Mouse (Mus musculus) forebrain, embryonic 12.5 days (tissue): Measurements from ENCODE around the gene 2610507B11Rik. TPM values are rescaled to one million over a fixed set of nuclear protein-coding genes. Genes with fewer than 3 reads are reported as not detected.

Experiments used
- ATAC-seq: fragments of 200-750 bp; cut with Nextera tagmentation; 2 replicates; pipeline ENCODE4 v1.8.0; 2017; ENCODE audit warnings: moderate TSS enrichment; ENCODE audit not compliant: low FRiP score
- H3K27ac ChIP-seq: fragments of 300-500 bp; sonication (generic); 2 replicates; pipeline ENCODE4 v1.5.1; 2016; ENCODE audit warnings: mild to moderate bottlenecking
- H3K27me3 ChIP-seq: fragments of 300-500 bp; sonication (generic); 2 replicates; pipeline ENCODE4 v1.6.1; 2016; ENCODE audit warnings: mild to moderate bottlenecking
- H3K36me3 ChIP-seq: fragments of 300-500 bp; sonication (generic); replicated peaks from 2 replicates; pipeline ENCODE4 v1.6.1; 2016; ENCODE audit warnings: mild to moderate bottlenecking
- H3K4me1 ChIP-seq: fragments of 300-500 bp; sonication (generic); 2 replicates; pipeline ENCODE4 v1.6.1; 2016
- H3K4me2 ChIP-seq: fragments of 300-500 bp; sonication (generic); 2 replicates; pipeline ENCODE4 v1.6.1; 2016; ENCODE audit warnings: mild to moderate bottlenecking, moderate library complexity
- H3K4me3 ChIP-seq: fragments of 300-500 bp; sonication (generic); replicated peaks from 2 replicates; pipeline ENCODE4 v1.5.1; 2016; ENCODE audit warnings: mild to moderate bottlenecking
- H3K9ac ChIP-seq: fragments of 300-500 bp; sonication (generic); 2 replicates; pipeline ENCODE4 v1.6.1; 2016; ENCODE audit warnings: mild to moderate bottlenecking
- H3K9me3 ChIP-seq: fragments of 300-500 bp; sonication (generic); 2 replicates; pipeline ENCODE4 v1.6.1; 2016
- WGBS: fragments of 180-500 bp; shearing (Covaris S2); methylation state at CpG from one replicate; pipeline ENCODE4 v1.1.7; 2016; 5-methylcytosine and 5-hydroxymethylcytosine counted together
- polyA plus RNA-seq: library from polyadenylated mRNA; unstranded; fragments of >200 nt; fragmentation: Nextera tagmentation; extraction: Ambion mirVana; gene quantifications from 2 replicates; pipeline ENCODE4 v1.2.1, GENCODE M21; 2016

Gene 2610507B11Rik
- polyA plus RNA-seq = 79.8 and 93.9 TPM in 2 replicates

DNA sequence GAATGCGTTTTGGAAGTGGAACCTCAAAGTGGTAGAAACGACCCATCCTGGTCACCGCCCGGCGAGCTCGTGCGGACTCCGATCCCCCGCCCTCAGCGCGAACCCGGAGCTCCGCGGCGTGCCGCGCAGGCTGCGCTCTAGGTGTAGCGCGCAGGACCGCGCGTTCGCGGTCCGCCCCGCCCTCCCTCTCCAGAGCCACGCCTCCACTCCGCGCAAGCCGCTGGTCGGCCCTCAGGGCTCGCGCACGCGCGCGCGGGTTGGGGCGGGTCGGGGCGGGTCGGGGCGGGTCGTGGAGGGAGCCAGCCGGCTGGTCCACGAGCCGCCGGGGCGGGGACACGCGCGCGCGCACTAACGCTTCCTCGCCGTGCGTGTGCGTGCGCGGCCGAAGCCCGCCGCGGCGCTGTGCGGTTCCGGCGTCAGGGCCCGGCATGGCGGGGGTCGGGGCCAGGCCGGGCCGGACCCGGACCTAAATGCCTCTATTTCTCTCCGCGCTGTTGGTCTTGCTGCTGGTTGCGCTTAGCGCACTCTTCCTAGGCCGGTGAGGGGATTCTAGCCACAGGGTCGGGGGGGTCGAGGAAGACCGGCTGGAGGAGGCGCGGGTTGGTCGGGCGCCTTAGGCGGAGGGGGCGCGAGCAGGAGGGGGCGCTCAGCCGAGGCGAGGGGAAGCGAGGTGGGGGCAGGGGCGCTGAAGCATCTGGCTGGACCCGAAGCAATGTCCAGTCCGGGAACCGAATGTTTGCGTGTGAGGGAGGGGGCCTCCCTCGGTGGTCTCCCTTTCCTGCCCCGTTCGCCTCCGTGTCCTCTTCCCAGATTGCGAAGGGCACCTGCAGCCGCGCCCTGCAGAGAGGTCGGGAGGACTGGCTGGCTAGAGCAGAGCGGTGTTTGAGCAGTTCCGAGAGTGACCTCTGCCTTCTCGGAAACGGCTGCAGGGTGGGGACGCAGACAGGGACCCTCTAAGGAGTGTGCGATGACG is at the start of gene 2610507B11Rik:
2610507B11Rik (plus strand) TSS at position 373 of the 973 bp plus-strand sequence.
- H3K9me3 ChIP-seq = no peaks in the 10 kb centered on the region
- ATAC-seq = peak; percentile 95
- H3K27me3 ChIP-seq = peaks cover 14% of the 10 kb centered on the region; the same call in 1 of the 2 replicates
- peak within 1 kb of the TSS; percentile 91 for H3K9ac ChIP-seq
- peak within 1 kb of the TSS; percentile 90 for H3K4me3 ChIP-seq
- peak within 1 kb of the TSS; percentile 86 for H3K27ac ChIP-seq
- peak within 1 kb of the TSS; percentile 81 for H3K4me2 ChIP-seq
- whole genome bisulfite sequencing = under 1% methylated on average over 109 of the region's 115 CpGs
- H3K36me3 ChIP-seq = peaks cover 32% of the 10 kb centered on the region
- H3K4me1 ChIP-seq = peaks cover 11% of the 10 kb centered on the region

DNA sequence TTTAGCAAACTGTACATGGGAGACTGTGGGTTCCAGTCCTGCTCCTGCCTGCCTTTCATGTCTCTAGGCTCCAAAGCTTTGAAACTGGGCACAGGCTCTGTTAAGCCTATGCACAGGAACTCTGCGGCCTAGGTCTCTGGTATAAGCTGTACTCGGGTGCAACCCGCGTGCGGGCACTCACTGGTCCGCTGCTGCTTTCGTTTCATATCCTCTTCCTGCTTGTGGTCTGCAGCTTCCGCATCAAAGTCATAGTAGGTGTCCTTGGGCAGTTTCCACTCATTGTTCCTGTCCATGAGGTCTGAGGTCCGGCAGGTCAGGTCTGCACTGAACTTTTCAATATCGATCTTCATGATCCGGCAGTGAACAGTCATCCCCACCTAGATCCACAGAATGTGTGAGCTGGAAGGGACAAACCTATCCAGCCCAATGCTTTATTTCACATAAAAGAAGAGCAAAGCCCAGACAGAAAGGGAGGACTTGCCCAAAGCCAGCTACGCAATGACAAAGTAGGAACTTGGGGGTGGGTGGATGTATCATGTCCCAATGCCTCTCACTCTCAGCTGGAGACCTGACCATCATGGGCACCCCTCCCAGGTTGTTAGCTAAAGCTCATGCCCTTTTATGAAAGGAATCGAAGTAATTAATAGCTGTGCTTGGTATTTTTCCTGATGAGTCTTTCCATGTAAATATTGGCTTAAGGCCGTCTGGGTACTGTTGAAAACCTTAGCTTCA is 48.3 kb upstream of the 2610507B11Rik start:
- Histone ChIP-seq H3K36me3 (peaks cover 97% of the 10 kb centered on the region), H3K27me3 (no peaks in the 10 kb centered on the region), H3K4me2 (no peak overlapping the region), H3K9ac (no peak overlapping the region), H3K27ac (no peak overlapping the region), H3K4me3 (no peak overlapping the region), H3K9me3 (no peaks in the 10 kb centered on the region), H3K4me1 (no peaks in the 10 kb centered on the region)
- ATAC-seq = no peak
- 96% methylated on average over 14 of the region's 14 CpGs for WGBS

DNA sequence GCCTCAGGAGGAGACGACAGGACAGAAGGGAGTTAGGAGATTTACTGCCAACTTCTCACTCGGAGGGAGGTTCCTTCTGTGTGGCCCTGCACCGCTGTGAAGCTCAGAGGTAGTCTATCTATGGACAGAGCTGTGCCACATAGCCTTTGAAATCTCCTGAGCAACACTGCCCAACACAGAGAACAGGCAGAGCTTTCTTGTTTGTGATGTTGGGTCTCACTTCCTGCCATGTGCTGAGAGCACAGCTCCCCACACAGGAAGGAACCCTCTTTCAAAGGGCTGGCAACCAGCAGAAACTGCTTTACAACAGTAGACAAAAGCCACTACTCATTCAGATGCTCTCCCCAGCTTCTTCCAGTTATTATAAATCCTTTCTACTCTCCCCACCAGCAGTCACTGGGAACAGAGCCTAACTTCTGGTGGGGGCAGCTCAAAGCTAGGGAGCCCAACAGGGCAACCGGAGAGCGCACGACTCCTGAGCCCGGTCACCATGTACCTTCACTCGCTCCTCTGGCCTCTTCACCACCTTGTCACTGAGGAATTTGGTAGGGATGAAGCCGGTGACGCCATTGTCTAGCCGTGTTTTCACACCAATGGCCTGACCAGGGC is 45.7 kb upstream of the 2610507B11Rik start:
- WGBS = 91% methylated on average over 11 of the region's 11 CpGs
- Histone ChIP-seq H3K9ac (no peak overlapping the region), H3K27ac (no peak overlapping the region), H3K27me3 (no peaks in the 10 kb centered on the region), H3K9me3 (no peaks in the 10 kb centered on the region), H3K36me3 (peaks cover 96% of the 10 kb centered on the region), H3K4me2 (no peak overlapping the region), H3K4me3 (no peak overlapping the region), H3K4me1 (no peaks in the 10 kb centered on the region)
- no peak for ATAC-seq

DNA sequence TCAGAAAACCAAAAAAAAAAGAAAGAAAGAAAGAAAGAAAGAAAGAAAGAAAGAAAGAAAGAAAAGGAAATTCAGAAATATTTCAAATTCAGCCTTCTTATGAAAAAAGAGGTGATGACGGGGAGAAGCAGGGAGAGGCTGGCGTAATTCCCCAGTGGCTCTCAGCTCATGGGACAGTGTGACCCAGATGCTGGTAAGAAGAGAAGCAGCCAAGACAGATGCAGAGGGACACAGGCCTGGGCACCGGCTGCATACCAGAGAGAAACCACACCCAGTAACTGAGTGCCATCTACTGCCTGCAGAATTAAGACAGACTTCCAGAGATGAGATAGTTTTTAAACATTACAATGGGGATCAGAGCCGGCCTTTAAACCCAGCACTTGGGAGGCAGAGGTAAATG is 38.0 kb upstream of the 2610507B11Rik start:
- Histone ChIP-seq H3K27me3 (no peaks in the 10 kb centered on the region), H3K36me3 (peaks cover 97% of the 10 kb centered on the region), H3K4me3 (no peak overlapping the region), H3K9ac (no peak overlapping the region), H3K27ac (no peak overlapping the region), H3K9me3 (no peaks in the 10 kb centered on the region), H3K4me2 (no peak overlapping the region), H3K4me1 (no peaks in the 10 kb centered on the region)
- ATAC-seq = no peak
- 96% methylated on average over 4 of the region's 4 CpGs for WGBS

DNA sequence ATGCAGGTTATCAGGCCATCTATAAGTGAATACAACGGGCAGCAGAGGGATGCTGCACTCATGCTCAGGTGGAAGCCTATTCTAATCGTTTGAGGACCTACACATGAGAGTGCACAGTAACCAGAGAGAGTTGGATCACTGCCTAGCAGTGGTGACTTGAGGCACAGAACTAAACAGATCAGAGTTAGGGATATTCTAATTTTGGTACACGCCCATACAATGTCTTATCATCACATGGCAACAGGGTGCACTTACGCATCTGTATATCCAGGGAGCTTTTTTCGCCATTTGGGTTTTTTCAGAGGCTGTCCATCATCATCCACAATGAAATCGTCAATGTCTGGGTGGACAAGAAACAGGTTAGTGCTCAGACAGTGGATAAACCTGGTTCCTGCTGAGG is 30.0 kb upstream of the 2610507B11Rik start:
- no peak overlapping the region for H3K4me3 ChIP-seq
- H3K9ac ChIP-seq = no peak overlapping the region
- ATAC-seq = no peak
- WGBS = 93% methylated on average over 6 of the region's 6 CpGs
- no peaks in the 10 kb centered on the region for H3K27me3 ChIP-seq
- peaks cover 85% of the 10 kb centered on the region for H3K36me3 ChIP-seq
- no peaks in the 10 kb centered on the region for H3K4me1 ChIP-seq
- H3K9me3 ChIP-seq = no peaks in the 10 kb centered on the region
- no peak overlapping the region for H3K4me2 ChIP-seq
- H3K27ac ChIP-seq = no peak overlapping the region

DNA sequence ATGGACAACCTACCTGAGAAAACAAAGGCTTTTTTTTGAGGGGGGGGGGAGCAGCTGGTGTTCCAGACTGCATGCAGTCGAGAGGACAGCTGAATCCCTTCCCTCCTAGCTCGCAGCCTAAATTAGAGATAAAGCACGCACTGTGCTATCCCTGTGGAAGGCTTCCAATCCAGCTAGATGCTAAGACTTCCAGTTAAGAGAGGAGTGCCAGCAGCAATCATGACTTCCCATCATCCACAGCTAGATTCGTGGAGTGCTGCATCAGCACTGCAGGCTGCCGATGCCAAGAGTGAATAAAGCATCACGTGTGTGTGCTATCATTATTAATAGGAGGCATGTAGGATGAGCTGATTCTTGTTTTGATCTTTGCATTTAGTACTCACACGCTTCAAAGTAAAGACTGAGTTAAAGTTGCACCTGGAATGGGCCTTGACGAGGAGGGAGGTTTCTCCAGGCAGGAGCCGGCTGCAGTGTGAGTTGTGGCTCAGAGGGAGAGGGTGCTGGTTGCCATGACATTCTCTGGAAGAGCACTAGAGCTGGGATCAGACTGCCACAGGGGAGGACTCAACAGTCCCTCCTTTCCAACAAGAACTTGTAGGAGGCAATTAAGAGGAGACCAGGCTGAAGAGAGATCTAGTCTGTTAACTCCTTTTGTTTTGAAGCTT is 21.2 kb upstream of the 2610507B11Rik start:
- no peak overlapping the region for H3K9ac ChIP-seq
- peaks cover 34% of the 10 kb centered on the region for H3K36me3 ChIP-seq
- 94% methylated on average over 9 of the region's 9 CpGs for whole genome bisulfite sequencing

DNA sequence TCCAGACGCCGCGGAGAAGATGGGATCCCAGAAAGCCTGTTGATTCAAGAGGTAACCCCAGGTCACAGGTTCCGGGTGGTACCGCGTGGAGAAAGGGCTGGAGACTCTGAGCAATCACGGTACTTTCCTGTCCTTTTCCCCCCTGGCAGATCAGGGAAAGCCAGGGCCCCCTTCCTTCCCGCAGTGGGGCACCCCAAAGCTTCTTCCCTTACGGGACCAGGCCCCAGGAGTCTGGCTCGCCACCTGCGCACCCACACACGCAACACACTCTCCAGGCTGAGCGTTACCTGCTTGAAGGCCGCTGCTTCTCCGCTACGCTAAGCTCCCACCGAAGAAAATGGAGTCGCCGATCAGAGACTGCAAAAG is 16.3 kb upstream of the 2610507B11Rik start:
- H3K4me3 ChIP-seq = peak overlapping the region; percentile 91
- H3K9ac ChIP-seq = peak overlapping the region; percentile 89
- H3K36me3 ChIP-seq = peaks cover 11% of the 10 kb centered on the region
- H3K4me2 ChIP-seq = peak overlapping the region; percentile 86
- H3K4me1 ChIP-seq = peaks cover 41% of the 10 kb centered on the region
- under 1% methylated on average over 19 of the region's 19 CpGs for WGBS
- no peaks in the 10 kb centered on the region for H3K9me3 ChIP-seq
- peak; percentile 62 for ATAC-seq
- H3K27ac ChIP-seq = peak overlapping the region; percentile 84
- no peaks in the 10 kb centered on the region for H3K27me3 ChIP-seq

More for the DNA sequence above, 21.2 kb upstream of the 2610507B11Rik start:
- H3K27me3 ChIP-seq = no peaks in the 10 kb centered on the region
- no peak overlapping the region for H3K27ac ChIP-seq
- H3K4me3 ChIP-seq = no peak overlapping the region
- ATAC-seq = no peak
- peaks cover 21% of the 10 kb centered on the region for H3K4me1 ChIP-seq
- no peaks in the 10 kb centered on the region for H3K9me3 ChIP-seq
- no peak overlapping the region for H3K4me2 ChIP-seq

DNA sequence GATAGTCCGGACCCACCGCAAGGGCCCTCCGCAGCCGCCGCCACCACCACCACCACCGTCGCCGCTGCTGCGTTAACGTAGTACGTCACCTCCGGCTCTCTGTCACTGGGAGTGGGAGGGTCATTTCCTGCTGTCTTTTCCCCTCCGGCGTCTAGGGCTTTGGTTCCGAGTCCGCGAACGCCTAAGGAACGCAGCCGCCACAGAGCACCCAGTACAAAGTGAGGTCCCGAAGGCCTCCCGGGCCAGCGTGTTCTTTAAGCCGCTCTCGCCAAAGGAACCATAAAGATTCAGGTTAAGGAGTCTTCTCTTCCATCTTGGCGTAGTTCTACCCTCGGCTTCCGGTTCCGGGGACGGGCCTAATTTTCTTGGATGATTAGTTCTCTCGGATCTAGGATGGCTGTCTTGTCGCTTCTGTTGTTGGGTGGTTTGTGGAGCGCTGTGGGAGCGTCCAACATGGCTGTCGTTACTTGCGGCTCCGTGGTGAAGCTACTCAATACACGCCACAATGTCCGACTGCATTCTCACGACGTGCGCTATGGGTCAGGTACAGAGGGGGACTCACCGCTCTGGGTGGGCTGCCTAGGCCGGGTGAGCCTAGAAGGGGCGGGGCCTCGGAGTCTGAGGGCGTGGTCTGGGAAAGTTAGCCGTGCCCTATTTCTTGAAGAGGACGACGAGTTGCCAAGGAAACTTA is 15.8 kb upstream of the 2610507B11Rik start, which contains the start of the genes Sdf2 and Supt6:
Sdf2 (plus strand) TSS at position 120 of the 691 bp plus-strand sequence.
Supt6 (minus strand) TSS at position 361 of the 691 bp plus-strand sequence.
- Histone ChIP-seq H3K9me3 (no peaks in the 10 kb centered on the region), H3K4me1 (peaks cover 41% of the 10 kb centered on the region), H3K9ac (peak within 1 kb of the TSS; percentile 89), H3K4me2 (peak within 1 kb of the TSS; percentile 86), H3K4me3 (peak within 1 kb of the TSS; percentile 91), H3K27me3 (no peaks in the 10 kb centered on the region), H3K36me3 (peaks cover 10% of the 10 kb centered on the region), H3K27ac (peak within 1 kb of the TSS; percentile 84)
- WGBS = 0% methylated on average over 50 of the region's 50 CpGs
- peak; percentile 96 for ATAC-seq

DNA sequence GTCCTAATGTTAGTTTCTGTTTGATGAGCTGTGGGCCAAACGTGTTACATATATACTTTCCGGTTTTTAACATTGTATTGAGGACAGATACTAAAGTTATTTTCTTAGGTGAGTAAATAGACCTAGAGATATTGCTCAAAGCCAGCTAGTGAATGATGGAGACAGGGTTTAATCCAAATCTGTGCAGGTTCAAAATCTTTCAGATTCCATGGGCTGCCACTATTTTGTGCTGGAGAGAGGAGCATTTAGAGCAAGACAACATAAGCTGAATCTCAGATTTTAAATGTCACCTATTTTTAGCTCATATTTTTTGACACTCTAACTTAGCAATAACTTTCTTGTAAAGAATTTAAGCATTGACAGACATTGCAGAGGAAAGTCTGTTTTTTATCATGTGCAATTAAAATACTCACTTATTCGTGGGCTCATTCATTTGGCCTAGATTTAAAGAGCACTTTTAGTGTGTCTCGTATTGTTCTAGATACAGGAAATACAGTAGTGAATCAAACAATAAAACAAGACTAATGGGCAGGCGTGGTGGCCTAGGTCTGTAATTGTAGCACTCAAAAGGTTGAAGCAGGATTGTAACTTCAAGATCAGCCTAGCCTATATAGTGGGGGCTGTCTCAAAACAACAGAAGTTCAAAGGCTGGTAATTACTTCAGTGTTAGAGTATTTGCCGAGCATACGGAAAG is 15.1 kb upstream of the 2610507B11Rik start:
- H3K4me2 ChIP-seq = peak overlapping the region; percentile 86
- H3K4me3 ChIP-seq = peak overlapping the region; percentile 91
- H3K9ac ChIP-seq = peak overlapping the region; percentile 33
- H3K27ac ChIP-seq = peak overlapping the region; percentile 84
- no peaks in the 10 kb centered on the region for H3K27me3 ChIP-seq
- no peak for ATAC-seq
- WGBS = 53% methylated on average over 7 of the region's 7 CpGs
- no peaks in the 10 kb centered on the region for H3K9me3 ChIP-seq
- peaks cover 41% of the 10 kb centered on the region for H3K4me1 ChIP-seq
- peaks cover 15% of the 10 kb centered on the region for H3K36me3 ChIP-seq

DNA sequence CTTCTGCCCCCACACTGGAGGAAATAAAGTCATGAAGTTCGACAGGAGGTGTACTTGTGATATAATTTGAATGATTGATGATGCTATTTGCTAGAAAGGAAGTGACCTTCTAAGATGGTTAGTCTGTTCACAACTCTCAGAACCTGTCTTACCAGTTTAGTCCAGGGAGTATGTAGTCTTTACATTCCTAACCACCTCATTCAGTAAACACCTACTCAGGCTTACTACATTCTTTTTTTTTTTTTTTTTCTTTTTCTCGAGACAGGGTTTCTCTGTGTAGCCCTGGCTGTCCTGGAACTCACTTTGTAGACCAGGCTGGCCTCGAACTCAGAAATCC is 14.6 kb upstream of the 2610507B11Rik start:
- 72% methylated on average over 3 of the region's 3 CpGs for WGBS
- no peaks in the 10 kb centered on the region for H3K27me3 ChIP-seq
- H3K36me3 ChIP-seq = peaks cover 20% of the 10 kb centered on the region
- no peak overlapping the region for H3K27ac ChIP-seq
- H3K4me3 ChIP-seq = no peak overlapping the region
- H3K9me3 ChIP-seq = no peaks in the 10 kb centered on the region
- no peak overlapping the region for H3K9ac ChIP-seq
- peak overlapping the region; percentile 86 for H3K4me2 ChIP-seq
- peaks cover 40% of the 10 kb centered on the region for H3K4me1 ChIP-seq
- no peak for ATAC-seq

DNA sequence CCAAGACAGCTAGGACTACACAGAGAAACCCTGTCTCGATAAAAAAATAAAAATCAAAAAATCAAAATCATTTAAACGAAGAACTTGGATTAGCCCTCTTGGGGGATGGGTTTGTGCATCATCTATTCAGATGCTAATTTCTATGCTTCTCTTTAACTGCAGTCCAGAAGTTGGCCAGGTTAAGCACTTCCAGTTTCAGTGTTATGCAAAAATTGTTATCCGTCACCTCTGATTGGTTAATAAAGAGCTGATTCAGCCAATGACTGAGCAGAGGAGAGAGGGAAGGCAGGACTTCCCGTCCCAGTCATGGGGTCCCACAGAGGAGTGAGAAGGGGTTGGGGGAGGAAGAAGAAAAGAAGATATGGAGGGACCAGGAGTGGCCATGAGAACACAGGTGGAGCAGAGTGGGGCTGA is 13.8 kb upstream of the 2610507B11Rik start:
- no peak overlapping the region for H3K4me3 ChIP-seq

More for the DNA sequence above, 13.8 kb upstream of the 2610507B11Rik start:
- peaks cover 38% of the 10 kb centered on the region for H3K4me1 ChIP-seq
- no peaks in the 10 kb centered on the region for H3K27me3 ChIP-seq
- no peak overlapping the region for H3K9ac ChIP-seq
- peaks cover 26% of the 10 kb centered on the region for H3K36me3 ChIP-seq
- 64% methylated on average over 4 of the region's 4 CpGs for WGBS
- H3K9me3 ChIP-seq = no peaks in the 10 kb centered on the region
- H3K4me2 ChIP-seq = peak overlapping the region; percentile 31; the same call in 1 of the 2 replicates
- H3K27ac ChIP-seq = no peak overlapping the region
- ATAC-seq = no peak
